Mouse (Mus musculus) megakaryocyte, embryonic 14.5 days (primary cell): ENCODE data around the gene Dnajb13.

Source experiments
- FLI1 ChIP-seq: IDR thresholded peaks from 2 replicates; pipeline ENCODE4 v1.6.1; 2012; ENCODE audit warnings: low read length, inconsistent platforms, mixed read lengths
- GATA1 ChIP-seq: IDR thresholded peaks from 3 replicates; pipeline ENCODE4 v1.6.1; 2012; ENCODE audit warnings: mixed read lengths, low read length, inconsistent platforms, borderline replicate concordance

- TF ChIP-seq GATA1 (no peak), FLI1 (no peak)
Measured at GRCm38 (mm10) chr7:100461621-100462151, 53.1 kb downstream of the Dnajb13 start.
